Mouse (Mus musculus) cerebellum, adult 2 months (tissue): ENCODE measurements around the gene Nudt17. TPM values are rescaled to one million over a fixed set of nuclear protein-coding genes. Genes with fewer than 3 reads are reported as not detected.
"Not testable (repeated sequence)": the region's sequence is repeated elsewhere in the genome, so short reads cannot be mapped to it uniquely, and the experiment has no call there.

ENCODE experiments used
- DNase-seq, 2 experiments: peaks; one replicate each; pipeline ENCODE4 v3.0.0; 2021
- H3K27ac ChIP-seq: fragments of 200-500 bp; 2 replicates; pipeline ENCODE4 v1.5.1; 2012; ENCODE audit warnings: low read length, control low read depth, inconsistent platforms; ENCODE audit not compliant: insufficient read depth
- H3K27me3 ChIP-seq: fragments of 200-500 bp; 2 replicates; pipeline ENCODE4 v1.6.1; 2012; ENCODE audit warnings: inconsistent platforms, mild to moderate bottlenecking, low read length, moderate library complexity; ENCODE audit not compliant: control insufficient read depth, insufficient read depth
- H3K4me1 ChIP-seq: fragments of 200-500 bp; 2 replicates; pipeline ENCODE4 v1.6.1; 2011; ENCODE audit warnings: low read length; ENCODE audit not compliant: control insufficient read depth, insufficient read depth
- H3K4me3 ChIP-seq: fragments of 200-500 bp; replicated peaks from 2 replicates; pipeline ENCODE3; 2011; ENCODE audit warnings: mild to moderate bottlenecking, low read depth, low read length, control low read depth; ENCODE audit not compliant: insufficient read depth
- CTCF ChIP-seq: fragments of 200-500 bp; IDR thresholded peaks from 2 replicates; pipeline ENCODE4 v1.5.1; 2011; ENCODE audit warnings: low read depth, mild to moderate bottlenecking, control low read depth, low read length, moderate library complexity, borderline replicate concordance; ENCODE audit not compliant: insufficient read depth
- POLR2A ChIP-seq: fragments of 200-500 bp; IDR thresholded peaks from 2 replicates; pipeline ENCODE4 v1.6.1; 2011; ENCODE audit warnings: low read length, control low read depth, borderline replicate concordance; ENCODE audit not compliant: insufficient read depth
- WGBS: fragments of 180-500 bp; shearing (Covaris S2); methylation state at CpG from one replicate; pipeline ENCODE4 v1.1.7; 2018; 5-methylcytosine and 5-hydroxymethylcytosine counted together
- polyA plus RNA-seq: library from polyadenylated mRNA; depleted of rRNA; stranded (reverse); fragments of >200 nt; gene quantifications from 2 replicates; pipeline ENCODE4 v1.2.3, GENCODE M21; 2012; rRNA removed

Gene Nudt17
- polyA plus RNA-seq, 1 experiment: 11.8 TPM

DNA sequence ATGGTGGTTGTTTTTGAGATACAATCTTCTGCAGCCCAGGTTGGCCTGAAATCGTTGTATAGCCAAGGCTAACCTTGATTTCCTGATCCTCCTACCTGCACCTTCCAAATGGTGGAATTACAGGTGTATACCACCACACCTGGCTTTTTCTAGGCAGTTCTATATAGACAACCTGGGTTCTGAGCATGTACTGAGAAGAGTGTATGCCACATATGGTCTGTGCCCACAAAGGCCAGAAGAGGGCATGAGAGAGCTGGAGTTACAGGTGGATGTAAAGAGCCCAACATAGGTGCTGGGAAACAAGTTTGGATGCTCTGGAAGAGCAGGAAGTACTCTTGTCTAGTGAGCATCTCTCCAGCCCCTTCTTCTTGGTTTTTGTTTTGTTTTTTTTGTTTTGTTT, 41.0 kb downstream of the Nudt17 start:
- Histone ChIP-seq H3K27me3 (no peaks in the 10 kb centered on the region), H3K27ac (no peak overlapping the region), H3K4me1 (no peaks in the 10 kb centered on the region; the same call in 1 of the 2 replicates), H3K4me3 (no peak overlapping the region)
- DNase-seq: no peak
- 47% methylated on average over 1 of the region's 1 CpGs for WGBS
- TF ChIP-seq CTCF (peak; percentile 19; the same call in 1 of the 2 replicates), POLR2A (no peak)

DNA sequence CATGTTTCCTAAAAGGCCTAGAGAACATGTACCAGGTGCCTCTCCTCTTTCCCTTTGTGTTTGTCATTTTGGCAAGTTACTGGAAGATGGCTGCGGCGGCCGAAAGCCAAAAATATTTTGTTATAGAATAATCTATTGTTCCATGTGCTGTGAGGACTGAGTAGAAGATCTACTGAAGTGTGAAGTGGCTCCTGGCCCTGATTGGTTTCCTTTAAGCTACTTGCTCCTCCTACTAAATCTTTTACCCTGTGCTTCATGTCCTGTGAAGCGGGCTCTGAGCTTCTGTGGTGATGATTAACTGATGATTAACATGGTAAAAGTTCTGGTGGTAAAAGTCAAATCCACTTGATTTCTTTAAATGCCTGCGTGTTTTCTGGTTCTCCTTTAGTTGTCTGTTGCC, 41.4 kb downstream of the Nudt17 start:
- no peak overlapping the region for H3K4me3 ChIP-seq
- H3K4me1 ChIP-seq: no peaks in the 10 kb centered on the region; the same call in 1 of the 2 replicates
- no peaks in the 10 kb centered on the region for H3K27me3 ChIP-seq
- WGBS: 92% methylated on average over 5 of the region's 5 CpGs
- TF ChIP-seq POLR2A (no peak), CTCF (no peak)
- no peak overlapping the region for H3K27ac ChIP-seq
- no peak for DNase-seq

- 93% methylated on average over 7 of the region's 7 CpGs for WGBS
- H3K27ac ChIP-seq, H3K27me3 ChIP-seq, H3K4me3 ChIP-seq, H3K4me1 ChIP-seq, DNase-seq: not testable (repeated sequence)
Observed at GRCm38 (mm10) chr3:96665732-96666363, 42.5 kb downstream of the Nudt17 start.

DNA sequence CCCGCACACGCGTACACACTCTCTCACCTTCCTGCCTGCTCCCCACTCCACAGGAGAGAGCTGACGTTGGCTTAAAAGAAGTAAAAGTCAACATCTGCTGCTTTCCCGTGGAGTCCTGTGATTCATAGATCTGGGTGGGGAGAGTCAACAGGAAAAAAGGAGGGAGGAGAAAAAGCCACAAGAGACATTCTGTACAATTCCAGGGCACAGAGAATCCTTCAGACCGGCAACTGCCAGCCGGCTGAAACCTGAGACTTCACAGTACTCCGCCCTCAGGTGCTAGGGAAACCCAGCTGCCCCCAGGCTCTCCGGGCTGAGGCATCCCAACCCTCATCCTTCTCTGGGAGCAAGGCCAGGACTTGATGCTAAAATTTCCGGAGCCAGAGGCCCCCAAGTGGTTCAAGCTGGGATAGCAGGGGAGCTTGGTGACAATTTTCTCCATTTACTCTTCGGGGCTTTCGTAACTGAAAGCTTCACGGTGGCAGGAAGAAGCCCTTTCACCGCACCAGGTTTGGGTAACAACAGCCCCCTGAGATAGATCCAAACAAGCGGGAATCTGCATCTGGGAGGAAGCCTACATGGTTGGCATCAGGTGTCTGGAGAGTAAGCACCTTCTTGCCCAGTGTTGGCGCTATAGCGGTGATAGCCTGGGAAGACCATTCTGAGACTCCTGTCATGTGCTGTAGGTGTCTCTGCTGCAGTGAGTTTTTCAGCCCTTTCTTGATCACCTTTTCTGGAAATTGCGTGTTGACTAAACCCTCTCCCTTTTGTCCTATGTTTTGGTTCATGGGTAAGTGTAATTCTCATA, 44.7 kb downstream of the Nudt17 start:
- peak; percentile 25; the same call in 1 of the 2 replicates for TF ChIP-seq POLR2A
- peak; percentile 71 for TF ChIP-seq CTCF
- peak overlapping the region; percentile 76 for H3K4me3 ChIP-seq
- 2% methylated on average over 16 of the region's 18 CpGs for WGBS
- H3K27me3 ChIP-seq: no peaks in the 10 kb centered on the region
- DNase-seq: peak; percentile 86 to 93
- no peaks in the 10 kb centered on the region; the same call in 1 of the 2 replicates for H3K4me1 ChIP-seq
- peak overlapping the region; percentile 52 for H3K27ac ChIP-seq

GRCm38 (mm10) chr3:96662731-96663316, 45.5 kb downstream of the Nudt17 start:
- H3K27ac ChIP-seq: 0 out of 2 replicates have a peak overlapping the region, but pooled peaks have one; percentile 17
- no peaks in the 10 kb centered on the region for H3K27me3 ChIP-seq
- WGBS: 23% methylated on average over 8 of the region's 8 CpGs
- H3K4me1 ChIP-seq: no peaks in the 10 kb centered on the region; the same call in 1 of the 2 replicates
- peak; percentile 26 to 39 for DNase-seq
- H3K4me3 ChIP-seq: peak overlapping the region; percentile 49
- TF ChIP-seq CTCF: no peak
- no peak for TF ChIP-seq POLR2A

DNA sequence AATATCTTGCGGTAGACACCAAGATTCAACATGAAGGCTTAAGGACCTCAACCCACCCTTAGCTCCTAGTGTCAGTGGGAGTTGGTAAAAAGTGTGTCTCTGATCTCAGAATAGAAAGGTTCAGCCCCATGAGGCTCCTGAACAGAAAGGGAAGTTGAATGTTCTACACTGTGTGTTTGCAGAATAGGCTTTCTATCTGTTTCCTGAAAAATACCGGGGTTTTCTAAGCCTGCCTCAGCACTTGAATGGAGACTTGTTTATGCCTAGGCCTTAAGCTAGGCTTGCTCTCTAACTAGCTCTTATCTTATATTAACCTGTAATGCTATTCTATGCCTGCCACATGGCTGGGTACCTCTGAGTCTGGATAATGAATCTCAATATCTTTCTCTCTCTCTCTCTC, 47.5 kb downstream of the Nudt17 start:
- no peaks in the 10 kb centered on the region for H3K27me3 ChIP-seq
- TF ChIP-seq POLR2A: no peak
- TF ChIP-seq CTCF: no peak
- 97% methylated on average over 2 of the region's 2 CpGs for WGBS

More for the DNA sequence above, 47.5 kb downstream of the Nudt17 start:
- no peak for DNase-seq
- H3K4me3 ChIP-seq: no peak overlapping the region
- no peak overlapping the region for H3K27ac ChIP-seq
- H3K4me1 ChIP-seq: no peaks in the 10 kb centered on the region; the same call in 1 of the 2 replicates

Other genes starting within 250 kb of the Nudt17 start
- 0.21 and 0.41 TPM in 2 replicates for gene Hfe2, start 183.4 kb downstream of the Nudt17 start, polyA plus RNA-seq
- 15.2 and 21.9 TPM in 2 replicates for gene Txnip, start 150.6 kb downstream of the Nudt17 start, polyA plus RNA-seq
- not detected in 2 replicates for gene Gm16253, start 131.6 kb downstream of the Nudt17 start, polyA plus RNA-seq
- gene Polr3gl, start 114.4 kb downstream of the Nudt17 start, polyA plus RNA-seq: 53.1 and 55.5 TPM in 2 replicates
- gene Ankrd34a, start 111.9 kb downstream of the Nudt17 start, polyA plus RNA-seq: 53.2 and 58.1 TPM in 2 replicates
- gene Lix1l, start 107.4 kb downstream of the Nudt17 start, polyA plus RNA-seq: 23.9 and 24.7 TPM in 2 replicates
- 44.6 and 45.4 TPM in 2 replicates for gene Rbm8a, start 78.6 kb downstream of the Nudt17 start, polyA plus RNA-seq
- 61.8 and 62.3 TPM in 2 replicates for gene Pex11b, start 73.2 kb downstream of the Nudt17 start, polyA plus RNA-seq
- 0.16 and 0.21 TPM in 2 replicates for gene Gm42957, start 73.1 kb downstream of the Nudt17 start, polyA plus RNA-seq
- gene Itga10, start 63.0 kb downstream of the Nudt17 start, polyA plus RNA-seq: 4.7 and 5.1 TPM in 2 replicates
- gene Ankrd35, start 38.4 kb downstream of the Nudt17 start, polyA plus RNA-seq: 9.4 and 11.6 TPM in 2 replicates
- 38.6 and 41.9 TPM in 2 replicates for gene Pias3, start 12.2 kb downstream of the Nudt17 start, polyA plus RNA-seq
- gene Polr3c, start 19.1 kb upstream of the Nudt17 start, polyA plus RNA-seq: 42.9 and 47.1 TPM in 2 replicates
- gene Rnf115, start 19.1 kb upstream of the Nudt17 start, polyA plus RNA-seq: 57.0 and 58.8 TPM in 2 replicates
- gene Pdzk1, start 120.7 kb upstream of the Nudt17 start, polyA plus RNA-seq: 0.03 TPM in 1 of 2 replicates, not detected in the other
- not detected in 2 replicates for gene Cd160, start 120.8 kb upstream of the Nudt17 start, polyA plus RNA-seq
- 0.64 and 0.65 TPM in 2 replicates for gene Gja5, start 196.1 kb upstream of the Nudt17 start, polyA plus RNA-seq
- 19.0 TPM in 2 replicates for gene Gpr89, start 196.8 kb upstream of the Nudt17 start, polyA plus RNA-seq
- gene Gja8, start 217.5 kb upstream of the Nudt17 start, polyA plus RNA-seq: not detected in 2 replicates